Mouse (Mus musculus): ENCODE measurements around the gene Mllt11. TPM values are rescaled to one million over a fixed set of nuclear protein-coding genes. Genes with fewer than 3 reads are reported as not detected.
"Not testable (repeated sequence)": the region's sequence is repeated elsewhere in the genome, so short reads cannot be mapped to it uniquely, and the experiment has no call there.

Gene Mllt11
- polyA plus RNA-seq, 1 experiment from 2014 or later = 4.3 TPM

DNA sequence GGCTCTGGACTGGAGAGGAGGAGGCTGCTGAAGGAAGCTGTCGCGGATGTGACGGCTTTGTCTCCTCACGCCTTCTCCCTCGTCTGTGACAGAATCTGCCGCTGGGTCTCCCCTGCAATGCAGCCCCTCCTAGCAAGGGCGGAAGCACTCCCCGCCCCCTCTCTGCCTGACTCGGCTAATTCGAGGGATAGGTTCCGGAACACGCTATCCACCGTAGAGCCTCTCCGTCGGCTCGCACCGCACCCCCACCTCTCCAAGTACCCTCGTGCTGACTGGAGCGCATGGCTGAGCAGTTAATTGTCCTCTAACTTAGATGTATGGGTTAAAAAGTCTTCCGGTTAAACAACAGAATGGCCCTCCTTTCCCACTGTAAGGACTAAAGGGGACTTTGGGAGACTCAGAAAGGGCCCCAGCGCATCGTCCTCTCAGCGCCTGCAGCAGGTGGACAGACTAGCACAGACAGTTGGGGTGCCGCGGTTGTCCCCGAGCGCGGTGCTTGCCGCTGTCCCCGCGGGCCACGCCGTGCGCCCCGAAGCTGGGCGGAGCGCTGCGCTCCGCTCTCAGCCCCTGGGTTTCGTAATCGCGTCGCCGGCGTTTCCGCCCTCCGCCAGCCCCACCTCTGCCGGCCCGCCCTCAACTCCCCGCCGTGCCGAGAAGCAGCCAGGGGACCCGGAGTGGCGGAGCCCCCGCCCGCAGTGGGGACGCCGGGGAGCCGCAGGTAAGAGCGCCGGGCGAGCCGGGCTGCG, 3.6 kb downstream of the Mllt11 start, which contains the start of gene Cdc42se1:
Gene Cdc42se1 (plus strand): TSS at position 585 of the 746 bp plus-strand sequence.
- H3K4me2 ChIP-seq = peak within 1 kb of the TSS; percentile 95
- H3K4me3 ChIP-seq = peak within 1 kb of the TSS; percentile 70
- H3K27ac ChIP-seq = peak within 1 kb of the TSS; percentile 86
- peak; percentile 90 for ATAC-seq
- H3K9me3 ChIP-seq (replicated peaks) = no peaks in the 10 kb centered on the region
- H3K4me1 ChIP-seq = peaks cover 60% of the 10 kb centered on the region
- H3K36me3 ChIP-seq = peaks cover 47% of the 10 kb centered on the region
- under 1% methylated on average over 63 of the region's 64 CpGs for whole genome bisulfite sequencing (ENCODE audit: insufficient replicate concordance)
- no peaks in the 10 kb centered on the region for H3K27me3 ChIP-seq (replicated peaks)
- H3K9ac ChIP-seq = peak within 1 kb of the TSS; percentile 87

DNA sequence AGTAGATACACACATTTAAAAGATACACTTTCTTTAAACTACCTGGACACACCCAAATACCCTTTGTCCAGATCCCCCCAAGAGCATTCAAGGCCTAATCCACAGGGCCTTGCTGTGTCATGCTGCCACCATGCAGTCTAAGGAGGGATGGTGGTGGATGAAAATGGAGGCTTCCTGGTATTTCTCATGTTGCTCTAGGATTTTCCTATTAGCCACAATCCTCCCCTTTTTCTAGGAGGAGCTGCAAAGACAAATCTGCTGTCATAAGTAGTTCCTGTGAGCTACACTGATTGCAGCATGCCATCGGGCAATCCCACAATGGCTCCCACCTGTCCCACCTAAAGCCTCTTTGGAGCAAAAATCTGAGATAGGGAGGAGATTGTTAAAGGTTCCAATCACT, 4.8 kb downstream of the Mllt11 start:
- WGBS (ENCODE audit: insufficient replicate concordance) = 47% methylated on average over 1 of the region's 1 CpGs
- ATAC-seq = no peak
- Histone ChIP-seq H3K9me3 (replicated peaks) (no peaks in the 10 kb centered on the region), H3K4me1 (peaks cover 49% of the 10 kb centered on the region), H3K9ac (peak overlapping the region; percentile 87; the same call in 1 of the 2 replicates), H3K4me2 (peak overlapping the region; percentile 95), H3K36me3 (peaks cover 47% of the 10 kb centered on the region), H3K27me3 (replicated peaks) (no peaks in the 10 kb centered on the region), H3K4me3 (peak overlapping the region; percentile 70), H3K27ac (no peak overlapping the region; the same call in 1 of the 2 replicates)

DNA sequence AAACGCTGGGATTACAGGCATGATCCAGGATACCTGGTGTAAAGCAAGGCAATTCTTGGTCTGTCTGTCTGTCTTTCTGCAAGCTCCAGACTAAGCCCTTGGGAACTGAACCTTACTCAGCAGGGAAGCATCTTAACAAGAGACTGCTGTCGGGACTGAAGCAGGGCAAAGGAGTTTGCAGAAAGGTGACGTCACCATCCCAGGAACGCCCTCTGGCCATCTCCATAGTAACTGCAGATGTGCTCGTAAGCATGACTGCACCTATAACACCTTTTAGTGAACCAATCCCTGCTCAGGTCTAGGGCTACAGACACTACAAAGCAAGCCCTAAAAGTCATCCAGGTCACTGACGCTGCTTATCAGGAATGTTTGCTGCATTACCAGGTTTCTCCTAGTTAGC, 7.7 kb downstream of the Mllt11 start:
- Histone ChIP-seq H3K27ac (no peak overlapping the region), H3K4me3 (no peak overlapping the region), H3K4me2 (no peak overlapping the region), H3K27me3 (replicated peaks) (no peaks in the 10 kb centered on the region), H3K9me3 (replicated peaks) (no peaks in the 10 kb centered on the region), H3K4me1 (peaks cover 20% of the 10 kb centered on the region), H3K9ac (no peak overlapping the region), H3K36me3 (peaks cover 62% of the 10 kb centered on the region)
- WGBS (ENCODE audit: insufficient replicate concordance) = 62% methylated on average over 6 of the region's 6 CpGs
- ATAC-seq = no peak

DNA sequence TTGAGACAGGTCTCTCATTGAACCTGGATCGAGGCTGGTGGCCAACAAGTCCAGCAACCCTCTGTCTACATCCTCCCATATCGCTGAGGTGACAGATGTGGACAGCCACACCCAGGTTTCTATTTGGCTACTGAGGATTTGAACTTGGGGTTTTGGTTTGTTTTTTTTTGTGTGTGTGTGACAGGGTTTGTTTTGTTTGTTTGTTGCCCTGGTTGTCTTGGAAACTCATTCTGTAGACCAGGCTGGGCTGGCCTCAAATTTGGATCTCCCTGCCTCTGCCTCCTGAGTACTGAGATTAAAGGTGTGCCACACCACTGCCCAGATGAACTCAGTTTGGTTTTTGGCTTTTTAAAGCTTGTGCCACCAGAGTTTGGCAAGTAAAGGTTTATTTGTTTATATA, 8.9 kb downstream of the Mllt11 start:
- Histone ChIP-seq H3K27me3 (replicated peaks) (no peaks in the 10 kb centered on the region), H3K4me1 (peaks cover 28% of the 10 kb centered on the region), H3K4me2 (no peak overlapping the region), H3K36me3 (peaks cover 66% of the 10 kb centered on the region), H3K9ac (no peak overlapping the region), H3K27ac (0 out of 2 replicates have a peak overlapping the region, but pooled peaks have one; percentile 6), H3K9me3 (replicated peaks) (no peaks in the 10 kb centered on the region), H3K4me3 (no peak overlapping the region)
- WGBS (ENCODE audit: insufficient replicate concordance) = 89% methylated on average over 2 of the region's 2 CpGs
- ATAC-seq = no peak

DNA sequence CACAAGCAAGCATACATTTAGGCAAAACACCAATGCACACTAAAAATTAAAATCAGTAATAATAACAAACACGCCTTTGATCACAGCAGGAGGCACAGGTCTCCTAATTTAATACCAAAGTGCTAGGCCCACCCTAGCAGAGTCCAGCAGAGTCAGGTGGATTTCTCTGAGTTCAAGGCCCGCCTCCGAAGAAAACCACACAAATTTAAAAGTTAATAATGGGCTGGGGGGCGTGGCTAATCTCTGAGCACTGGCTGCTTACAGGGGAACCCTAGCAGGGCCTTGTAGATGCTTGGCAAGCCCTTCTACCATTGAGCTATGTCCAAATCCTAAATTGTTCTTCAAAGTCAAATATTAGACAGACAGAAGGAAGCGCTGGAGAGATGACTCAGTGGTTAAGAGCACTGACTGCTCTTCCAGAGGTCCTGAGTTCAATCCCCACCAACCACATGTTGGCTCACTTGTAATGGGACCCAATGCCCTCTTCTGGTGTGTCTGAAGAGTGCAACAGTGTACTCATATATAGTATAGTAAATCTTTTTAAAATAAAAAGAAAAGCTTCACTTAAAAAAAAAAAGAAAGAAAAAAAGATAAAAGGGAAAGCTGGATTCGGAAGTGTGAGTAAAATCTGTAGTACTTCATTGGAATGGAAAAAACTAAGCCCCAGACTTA, 13.4 kb downstream of the Mllt11 start:
- Histone ChIP-seq H3K36me3 (peaks cover 71% of the 10 kb centered on the region), H3K4me1 (peaks cover 34% of the 10 kb centered on the region), H3K9me3 (replicated peaks) (no peaks in the 10 kb centered on the region), H3K4me2 (peak overlapping the region; percentile 82), H3K9ac (peak overlapping the region; percentile 96), H3K27me3 (replicated peaks) (no peaks in the 10 kb centered on the region), H3K4me3 (peak overlapping the region; percentile 92), H3K27ac (peak overlapping the region; percentile 97)
- WGBS (ENCODE audit: insufficient replicate concordance) = 44% methylated on average over 6 of the region's 6 CpGs
- ATAC-seq = no peak

DNA sequence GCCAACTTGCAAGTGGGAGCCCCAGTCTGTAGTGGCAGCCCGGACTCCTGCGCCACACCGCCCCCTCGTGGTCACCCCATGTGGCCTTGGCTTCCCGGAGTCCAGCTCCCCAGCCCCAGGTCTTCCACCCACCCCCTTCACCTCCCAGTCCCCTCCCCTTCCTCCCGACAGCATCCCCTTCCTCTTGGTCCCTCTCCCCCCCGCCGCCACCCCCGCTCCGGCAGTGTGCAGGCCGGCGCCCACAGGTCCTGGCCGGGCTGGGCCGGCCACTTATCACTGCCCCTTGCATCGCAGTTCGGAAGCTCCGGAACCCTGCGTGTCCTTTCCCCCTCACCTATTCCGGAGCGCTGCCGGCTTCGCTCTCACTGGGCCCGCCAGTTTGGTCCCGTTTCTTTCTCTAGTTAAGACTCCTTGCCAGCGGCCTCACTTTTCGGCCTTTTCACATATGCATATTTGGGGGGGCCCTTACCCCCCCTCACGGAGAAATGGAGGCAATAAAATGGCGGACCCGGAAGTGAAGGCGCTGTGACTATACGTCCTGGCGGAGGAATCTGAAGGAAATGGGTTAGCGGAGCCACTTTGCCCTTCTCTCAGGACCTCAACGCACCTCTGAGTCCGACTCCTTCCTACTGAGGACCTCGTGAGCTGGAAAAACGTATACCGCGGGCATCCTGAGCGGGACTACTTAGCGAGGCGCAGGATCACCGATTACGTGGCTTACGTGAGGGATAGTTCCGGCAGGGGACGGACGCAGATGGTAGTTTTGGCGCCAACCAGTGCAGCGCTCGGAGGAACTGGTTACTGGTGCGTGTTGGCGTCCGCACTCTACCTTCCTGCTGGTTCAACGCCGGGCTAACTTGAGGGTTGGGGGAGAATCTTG, 14.5 kb downstream of the Mllt11 start, which contains the start of gene Gabpb2:
Gene Gabpb2 (minus strand): TSS at position 662 of the 880 bp plus-strand sequence.
- Histone ChIP-seq H3K27ac (peak within 1 kb of the TSS; percentile 97), H3K36me3 (peaks cover 67% of the 10 kb centered on the region), H3K4me1 (peaks cover 34% of the 10 kb centered on the region), H3K4me2 (peak within 1 kb of the TSS; percentile 82), H3K4me3 (peak within 1 kb of the TSS; percentile 92), H3K27me3 (replicated peaks) (no peaks in the 10 kb centered on the region), H3K9me3 (replicated peaks) (no peaks in the 10 kb centered on the region), H3K9ac (peak within 1 kb of the TSS; percentile 96)
- under 1% methylated on average over 56 of the region's 56 CpGs for WGBS (ENCODE audit: insufficient replicate concordance)
- ATAC-seq = peak; percentile 87

DNA sequence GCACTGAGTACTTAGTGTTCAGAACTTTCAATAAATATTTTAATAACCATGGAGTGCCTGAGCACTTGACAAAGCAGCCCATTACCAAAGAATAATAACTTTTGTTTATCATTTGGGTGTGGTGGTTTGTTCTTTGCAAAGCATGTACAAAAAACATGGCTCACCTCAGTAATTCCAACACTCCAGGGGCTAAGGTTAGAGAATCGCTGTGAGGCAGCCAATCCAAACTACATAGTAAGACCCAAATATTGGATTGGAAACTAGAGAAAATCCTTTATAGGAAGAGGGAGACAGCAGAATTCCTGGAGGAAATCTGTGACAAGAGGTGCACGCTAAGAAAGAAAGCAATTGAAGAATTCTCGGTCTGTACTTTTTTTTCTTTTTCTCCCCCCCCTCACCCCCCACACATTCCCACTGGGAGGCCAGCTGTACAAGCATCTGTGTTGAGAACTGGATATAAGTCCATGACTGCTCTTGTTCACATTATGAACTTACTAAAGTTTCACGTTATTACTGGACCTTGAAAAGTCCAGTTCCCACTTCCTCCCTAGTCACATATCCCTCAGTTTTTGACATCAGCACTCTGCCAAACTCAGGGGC, 15.2 kb downstream of the Mllt11 start:
- peak; percentile 19 for ATAC-seq
- no peaks in the 10 kb centered on the region for H3K27me3 ChIP-seq (replicated peaks)
- 15% methylated on average over 4 of the region's 4 CpGs for WGBS (ENCODE audit: insufficient replicate concordance)

DNA sequence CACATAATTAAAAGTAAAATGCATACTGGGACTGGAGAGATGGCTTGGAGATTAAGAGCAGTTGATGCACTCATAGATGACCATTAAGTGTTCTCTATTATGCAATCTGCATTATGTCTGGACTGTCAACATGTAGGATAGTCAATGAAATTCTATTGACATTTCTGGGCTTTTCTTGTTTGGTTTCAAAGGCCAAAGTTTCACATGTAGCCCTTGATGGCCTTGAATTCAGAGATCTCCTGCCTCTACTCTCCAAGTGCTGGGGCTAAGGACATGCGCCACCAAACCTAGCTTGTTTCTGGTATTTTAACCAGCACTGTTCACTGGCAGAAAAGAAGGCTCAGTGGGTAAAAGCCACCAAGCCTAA, 18.4 kb downstream of the Mllt11 start:
- Histone ChIP-seq H3K9me3 (replicated peaks) (no peaks in the 10 kb centered on the region), H3K27me3 (replicated peaks) (no peaks in the 10 kb centered on the region), H3K36me3 (peaks cover 74% of the 10 kb centered on the region), H3K4me1 (peaks cover 29% of the 10 kb centered on the region), H3K9ac (no peak overlapping the region), H3K4me3 (no peak overlapping the region), H3K4me2 (no peak overlapping the region), H3K27ac (peak overlapping the region; percentile 69)
- no peak for ATAC-seq
- 77% methylated on average over 1 of the region's 1 CpGs for WGBS (ENCODE audit: insufficient replicate concordance)

More for the DNA sequence above, 15.2 kb downstream of the Mllt11 start:
- Histone ChIP-seq H3K27ac (peak overlapping the region; percentile 97), H3K4me1 (peaks cover 34% of the 10 kb centered on the region), H3K9me3 (replicated peaks) (no peaks in the 10 kb centered on the region), H3K9ac (peak overlapping the region; percentile 96), H3K4me2 (peak overlapping the region; percentile 82), H3K36me3 (peaks cover 68% of the 10 kb centered on the region), H3K4me3 (peak overlapping the region; percentile 92)

DNA sequence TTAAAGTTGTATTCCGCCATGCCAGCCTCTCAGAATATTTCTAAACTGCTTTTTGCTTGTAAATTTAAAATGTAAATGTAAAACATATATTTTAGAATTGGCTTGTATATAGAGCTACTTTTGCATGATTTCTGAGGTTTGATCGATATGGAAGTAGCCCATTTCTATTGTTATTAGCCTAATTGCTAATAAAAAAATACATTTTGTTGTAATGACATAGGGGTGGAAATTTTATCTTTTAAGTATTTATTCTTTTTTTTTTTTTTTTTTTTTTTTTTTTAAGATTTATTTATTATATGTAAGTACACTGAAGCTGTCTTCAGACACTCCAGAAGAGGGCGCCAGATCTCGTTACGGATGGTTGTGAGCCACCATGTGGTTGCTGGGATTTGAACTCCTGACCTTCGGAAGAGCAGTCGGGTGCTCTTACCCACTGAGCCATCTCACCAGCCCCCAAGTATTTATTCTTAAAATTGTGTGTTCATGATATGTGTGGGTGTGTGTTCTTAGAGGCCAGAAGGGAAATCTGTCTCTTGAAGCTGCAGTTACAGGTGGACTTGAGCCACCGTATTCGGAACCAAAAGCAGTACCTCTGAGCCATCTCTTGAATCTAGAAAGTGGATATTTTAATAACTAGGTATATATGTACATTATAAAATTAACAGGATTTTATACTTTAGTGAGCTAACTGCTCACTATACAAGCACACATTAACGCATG, 18.9 kb downstream of the Mllt11 start:
- H3K4me2 ChIP-seq; H3K27me3 ChIP-seq (replicated peaks); H3K9ac ChIP-seq; H3K4me3 ChIP-seq; ATAC-seq; H3K27ac ChIP-seq; H3K9me3 ChIP-seq (replicated peaks): not testable (repeated sequence)
- Histone ChIP-seq H3K36me3 (peaks cover 80% of the 10 kb centered on the region), H3K4me1 (peaks cover 23% of the 10 kb centered on the region)
- WGBS (ENCODE audit: insufficient replicate concordance) = 84% methylated on average over 9 of the region's 10 CpGs

DNA sequence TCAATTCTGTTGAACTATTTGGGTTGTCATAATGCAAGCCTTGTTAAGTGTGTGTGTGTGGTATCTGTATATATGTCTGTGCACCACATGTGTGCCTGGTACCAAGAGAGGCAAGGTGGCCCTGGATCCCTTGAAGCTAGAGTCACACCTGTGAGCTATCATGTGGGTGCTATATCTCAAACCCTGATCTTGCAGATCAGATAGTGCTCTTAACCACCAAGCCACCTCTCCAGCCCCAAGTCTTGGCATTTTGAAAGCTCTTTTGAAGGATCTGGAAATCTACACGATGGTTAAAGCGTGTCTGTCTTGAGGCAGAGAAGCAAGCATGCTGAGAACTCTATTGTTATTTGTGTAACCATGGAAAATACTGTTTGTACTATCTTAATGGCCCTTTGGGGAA, 21.4 kb downstream of the Mllt11 start:
- no peak overlapping the region for H3K27ac ChIP-seq
- H3K4me1 ChIP-seq = peaks cover 9% of the 10 kb centered on the region; the same call in 1 of the 2 replicates
- WGBS (ENCODE audit: insufficient replicate concordance) = 86% methylated on average over 2 of the region's 2 CpGs
- no peak overlapping the region for H3K9ac ChIP-seq
- no peaks in the 10 kb centered on the region for H3K9me3 ChIP-seq (replicated peaks)
- H3K36me3 ChIP-seq = peaks cover 95% of the 10 kb centered on the region
- no peaks in the 10 kb centered on the region for H3K27me3 ChIP-seq (replicated peaks)
- H3K4me3 ChIP-seq = no peak overlapping the region
- H3K4me2 ChIP-seq = no peak overlapping the region
- ATAC-seq = no peak

DNA sequence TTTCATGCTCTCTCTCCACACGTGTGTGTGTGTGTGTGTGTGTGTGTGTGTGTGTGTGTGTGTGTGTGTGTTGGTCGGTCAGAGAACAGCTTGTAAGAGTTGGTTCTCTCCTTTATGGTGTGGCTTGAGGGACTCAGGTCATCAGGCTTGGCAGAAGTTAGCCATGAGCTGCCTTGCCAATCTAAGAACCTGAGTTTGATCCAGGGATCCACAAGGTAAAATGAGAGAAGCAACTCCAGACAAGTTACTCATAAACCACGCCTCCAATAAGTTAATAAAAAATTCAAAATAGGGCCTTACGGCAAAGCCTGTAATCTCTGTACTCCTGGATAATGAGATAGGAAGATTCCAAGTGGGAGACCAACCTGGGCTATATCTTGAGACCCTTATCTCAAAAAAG, 23.7 kb downstream of the Mllt11 start:
- Histone ChIP-seq H3K36me3 (peaks cover 96% of the 10 kb centered on the region), H3K9me3 (replicated peaks) (no peaks in the 10 kb centered on the region), H3K4me3 (no peak overlapping the region), H3K27ac (no peak overlapping the region), H3K27me3 (replicated peaks) (no peaks in the 10 kb centered on the region), H3K9ac (no peak overlapping the region), H3K4me2 (no peak overlapping the region), H3K4me1 (no peaks in the 10 kb centered on the region)
- WGBS (ENCODE audit: insufficient replicate concordance) = 81% methylated on average over 4 of the region's 4 CpGs
- ATAC-seq = no peak
